Mouse (Mus musculus) intestine, postnatal 0 days (tissue): ENCODE data around the gene Krtap14. TPM values are rescaled to one million over a fixed set of nuclear protein-coding genes. Genes with fewer than 3 reads are reported as not detected.

ENCODE experiments used
- ATAC-seq: fragments of 200-750 bp; cut with Nextera tagmentation; 2 replicates; pipeline ENCODE4 v1.8.0; 2017; ENCODE audit warnings: mild to moderate bottlenecking, moderate TSS enrichment, moderate library complexity
- H3K27ac ChIP-seq: fragments of 300-500 bp; sonication (generic); 2 replicates; pipeline ENCODE4 v1.5.1; 2014; ENCODE audit warnings: mild to moderate bottlenecking, low read depth, low read length, moderate library complexity
- H3K27me3 ChIP-seq: fragments of 300-500 bp; sonication (generic); replicated peaks from 2 replicates; pipeline ENCODE4 v1.6.1; 2014; ENCODE audit warnings: low read length, mixed read lengths; ENCODE audit not compliant: control insufficient read depth, insufficient read depth
- H3K36me3 ChIP-seq: fragments of 300-500 bp; sonication (generic); 2 replicates; pipeline ENCODE4 v1.6.1; 2014; ENCODE audit warnings: mild to moderate bottlenecking, moderate library complexity; ENCODE audit not compliant: control insufficient read depth, insufficient read depth
- H3K4me1 ChIP-seq: fragments of 300-500 bp; sonication (generic); replicated peaks from 2 replicates; pipeline ENCODE4 v1.6.1; 2014; ENCODE audit warnings: antibody characterized with exemption, low read length, mixed read lengths; ENCODE audit not compliant: control insufficient read depth, insufficient read depth
- H3K4me2 ChIP-seq: fragments of 300-500 bp; sonication (generic); replicated peaks from 2 replicates; pipeline ENCODE4 v1.6.1; 2014; ENCODE audit warnings: low read depth, mild to moderate bottlenecking, moderate library complexity
- H3K4me3 ChIP-seq: fragments of 300-500 bp; sonication (generic); 2 replicates; pipeline ENCODE4 v1.5.1; 2014; ENCODE audit warnings: low read depth, low read length
- H3K9ac ChIP-seq: fragments of 300-500 bp; sonication (generic); 2 replicates; pipeline ENCODE4 v1.6.1; 2014; ENCODE audit warnings: mild to moderate bottlenecking, low read depth, low read length
- H3K9me3 ChIP-seq: fragments of 300-500 bp; sonication (generic); 2 replicates; pipeline ENCODE4 v1.6.1; 2016; ENCODE audit warnings: mixed run types; ENCODE audit not compliant: control insufficient read depth
- CTCF ChIP-seq: sonication (generic); IDR thresholded peaks from 2 replicates; pipeline ENCODE4 v1.5.1; 2016; ENCODE audit warnings: low read depth, mild to moderate bottlenecking, control low read depth, antibody characterized with exemption, moderate library complexity
- WGBS: fragments of 180-500 bp; shearing (Covaris S2); extraction: QIAGEN DNeasy Blood & Tissue Kit; methylation state at CpG from one replicate; pipeline ENCODE4 v1.1.7; 2014; 5-methylcytosine and 5-hydroxymethylcytosine counted together
- polyA plus RNA-seq: library from polyadenylated mRNA; unstranded; fragments of >200 nt; fragmentation: Nextera tagmentation; extraction: Ambion mirVana; gene quantifications from 2 replicates; pipeline ENCODE4 v1.2.1, GENCODE M21; 2015

Gene Krtap14
- polyA plus RNA-seq, 1 experiment from 2014 or later, result not detected

- ATAC-seq, result no peak
- Histone ChIP-seq H3K36me3 (no peaks in the 10 kb centered on the region), H3K4me3 (no peak within 1 kb of the TSS), H3K9ac (no peak within 1 kb of the TSS), H3K27me3 (no peaks in the 10 kb centered on the region), H3K9me3 (no peaks in the 10 kb centered on the region), H3K4me2 (no peak within 1 kb of the TSS), H3K4me1 (no peaks in the 10 kb centered on the region), H3K27ac (no peak within 1 kb of the TSS)
- TF ChIP-seq CTCF, result no peak
- WGBS, result 90% methylated on average over 2 of the region's 2 CpGs
Observed at GRCm38 (mm10) chr16:88774106-88774505, 51.8 kb downstream of the Krtap14 start, which contains the start of gene 2310057N15Rik. Gene 2310057N15Rik, minus strand, starts transcription at chr16:88774206.

Other genes with a start within 250 kb of the Krtap14 start
- not detected in 2 replicates for gene Krtap24-1, start 213.9 kb downstream of the Krtap14 start, polyA plus RNA-seq
- gene 2310079G19Rik, start 198.5 kb downstream of the Krtap14 start, polyA plus RNA-seq, result not detected in 2 replicates
- gene Krtap26-1, start 178.3 kb downstream of the Krtap14 start, polyA plus RNA-seq, result 0.37 and 2.0 TPM in 2 replicates
- not detected in 2 replicates for gene Krtap27-1, start 154.5 kb downstream of the Krtap14 start, polyA plus RNA-seq
- not detected in 2 replicates for gene 2310061N02Rik, start 118.2 kb downstream of the Krtap14 start, polyA plus RNA-seq
- gene Krtap13-1, start 97.3 kb downstream of the Krtap14 start, polyA plus RNA-seq, result not detected in 2 replicates
- not detected in 2 replicates for gene Krtap13, start 74.5 kb downstream of the Krtap14 start, polyA plus RNA-seq
- gene 2310034C09Rik, start 67.3 kb downstream of the Krtap14 start, polyA plus RNA-seq, result not detected in 2 replicates
- gene 2310057N15Rik, start 51.9 kb downstream of the Krtap14 start, polyA plus RNA-seq, result not detected in 2 replicates
- not detected in 2 replicates for gene Gm5965, start 48.2 kb downstream of the Krtap14 start, polyA plus RNA-seq
- not detected in 2 replicates for gene Gm20741, start 13.9 kb downstream of the Krtap14 start, polyA plus RNA-seq
- gene Krtap15, start 5.9 kb downstream of the Krtap14 start, polyA plus RNA-seq, result not detected in 2 replicates
- not detected in 2 replicates for gene Krtap19-1, start 43.3 kb upstream of the Krtap14 start, polyA plus RNA-seq
- gene Krtap19-2, start 48.1 kb upstream of the Krtap14 start, polyA plus RNA-seq, result not detected in 2 replicates
- not detected in 2 replicates for gene Krtap19-3, start 51.9 kb upstream of the Krtap14 start, polyA plus RNA-seq
- gene Krtap19-4, start 58.9 kb upstream of the Krtap14 start, polyA plus RNA-seq, result not detected in 2 replicates
- gene Krtap19-5, start 70.3 kb upstream of the Krtap14 start, polyA plus RNA-seq, result not detected in 2 replicates
- gene Krtap19-9b, start 106.1 kb upstream of the Krtap14 start, polyA plus RNA-seq, result not detected in 2 replicates
- gene Krtap16-3, start 136.7 kb upstream of the Krtap14 start, polyA plus RNA-seq, result not detected in 2 replicates
- not detected in 2 replicates for gene Krtap22-2, start 184.6 kb upstream of the Krtap14 start, polyA plus RNA-seq
- gene Gm10229, start 189.1 kb upstream of the Krtap14 start, polyA plus RNA-seq, result not detected in 2 replicates
- gene Krtap6-1, start 205.6 kb upstream of the Krtap14 start, polyA plus RNA-seq, result not detected in 2 replicates
- not detected in 2 replicates for gene Gm10228, start 215.3 kb upstream of the Krtap14 start, polyA plus RNA-seq
- not detected in 2 replicates for gene Krtap6-5, start 221.7 kb upstream of the Krtap14 start, polyA plus RNA-seq
- not detected in 2 replicates for gene 1110025L11Rik, start 237.9 kb upstream of the Krtap14 start, polyA plus RNA-seq